Mouse (Mus musculus) embryonic facial prominence, embryonic 12.5 days (tissue): ENCODE data around the gene Antxr2. TPM values are rescaled to one million over a fixed set of nuclear protein-coding genes. Genes with fewer than 3 reads are reported as not detected.

Experiments used
- ATAC-seq: fragments of 200-750 bp; cut with Nextera tagmentation; 2 replicates; pipeline ENCODE4 v1.8.0; 2017; ENCODE audit not compliant: insufficient number of reproducible peaks, insufficient read depth, low FRiP score, low TSS enrichment
- H3K27ac ChIP-seq: fragments of 300-500 bp; sonication (generic); 2 replicates; pipeline ENCODE4 v1.5.1; 2016; ENCODE audit warnings: mild to moderate bottlenecking
- H3K27me3 ChIP-seq: fragments of 300-500 bp; sonication (generic); 2 replicates; pipeline ENCODE4 v1.6.1; 2016; ENCODE audit warnings: mild to moderate bottlenecking, moderate library complexity
- H3K36me3 ChIP-seq: fragments of 300-500 bp; sonication (generic); 2 replicates; pipeline ENCODE4 v1.6.1; 2016; ENCODE audit warnings: mild to moderate bottlenecking
- H3K4me1 ChIP-seq: fragments of 300-500 bp; sonication (generic); 2 replicates; pipeline ENCODE4 v1.6.1; 2016
- H3K4me2 ChIP-seq: fragments of 300-500 bp; sonication (generic); replicated peaks from 2 replicates; pipeline ENCODE4 v1.6.1; 2016; ENCODE audit warnings: mild to moderate bottlenecking, moderate library complexity
- H3K4me3 ChIP-seq: fragments of 300-500 bp; sonication (generic); 2 replicates; pipeline ENCODE4 v1.5.1; 2016; ENCODE audit warnings: mild to moderate bottlenecking
- H3K9ac ChIP-seq: fragments of 300-500 bp; sonication (generic); 2 replicates; pipeline ENCODE4 v1.6.1; 2016; ENCODE audit warnings: mild to moderate bottlenecking, moderate library complexity
- H3K9me3 ChIP-seq: fragments of 300-500 bp; sonication (generic); 2 replicates; pipeline ENCODE4 v1.6.1; 2016; ENCODE audit warnings: mild to moderate bottlenecking, moderate library complexity
- WGBS: fragments of 180-500 bp; shearing (Covaris S2); methylation state at CpG from one replicate; pipeline ENCODE4 v1.1.7; 2016; 5-methylcytosine and 5-hydroxymethylcytosine counted together
- polyA plus RNA-seq: library from polyadenylated mRNA; unstranded; fragments of >200 nt; fragmentation: Nextera tagmentation; extraction: Ambion mirVana; gene quantifications from 2 replicates; pipeline ENCODE4 v1.2.1, GENCODE M21; 2016

The Antxr2 gene
- polyA plus RNA-seq, 1 experiment from 2014 or later, result 21.3 TPM

DNA sequence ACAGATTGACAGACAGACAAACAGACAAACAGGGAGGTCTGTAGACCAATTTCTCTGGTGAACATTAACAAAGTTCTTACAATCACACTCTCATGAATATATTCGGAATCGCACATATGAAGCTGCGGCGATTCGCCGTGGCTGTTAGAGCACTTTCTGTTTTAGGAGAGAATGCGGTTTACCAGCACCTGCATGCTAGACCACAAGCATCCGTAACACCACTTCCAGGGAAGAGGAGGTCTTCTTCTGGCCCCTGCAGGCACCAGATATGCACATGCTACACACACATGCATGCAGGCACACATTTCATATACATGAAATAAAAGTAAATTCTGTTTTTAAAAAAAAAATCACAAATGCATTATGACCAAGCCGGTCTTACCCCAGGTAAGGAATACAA lies 47.5 kb downstream of the Antxr2 start:
- Histone ChIP-seq H3K27me3 (no peaks in the 10 kb centered on the region), H3K36me3 (peaks cover 2% of the 10 kb centered on the region; the same call in 1 of the 2 replicates), H3K9ac (no peak overlapping the region), H3K9me3 (no peaks in the 10 kb centered on the region), H3K4me1 (0 out of 2 replicates have a peak, but pooled peaks cover 3% of the 10 kb centered on the region), H3K4me3 (no peak overlapping the region), H3K4me2 (no peak overlapping the region), H3K27ac (no peak overlapping the region)
- no peak for ATAC-seq
- 95% methylated on average over 9 of the region's 9 CpGs for whole genome bisulfite sequencing

DNA sequence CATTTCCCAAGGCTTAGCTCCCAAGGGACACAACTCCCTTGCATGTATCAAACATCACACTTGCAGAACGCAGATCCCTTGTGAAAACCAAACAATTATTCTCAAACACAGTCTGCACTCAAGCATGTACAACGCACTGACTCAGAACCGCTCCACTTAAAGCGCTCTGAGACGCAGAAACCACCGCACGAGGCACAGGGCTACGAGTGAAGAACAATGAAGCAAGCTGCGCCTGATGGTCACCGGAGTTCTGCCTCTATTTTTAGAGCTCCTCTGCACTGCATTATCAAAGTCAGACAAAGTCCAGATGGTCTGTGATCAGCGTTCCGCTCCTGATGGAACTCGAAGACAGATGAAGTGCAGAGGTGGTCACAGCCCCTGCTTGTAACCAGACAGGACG lies 50.4 kb downstream of the Antxr2 start:
- ATAC-seq, result 0 out of 2 replicates have a peak, but pooled peaks have one; percentile 64
- 39% methylated on average over 14 of the region's 14 CpGs for WGBS
- no peaks in the 10 kb centered on the region for H3K27me3 ChIP-seq
- no peaks in the 10 kb centered on the region for H3K36me3 ChIP-seq
- no peak overlapping the region for H3K4me3 ChIP-seq
- 0 out of 2 replicates have a peak, but pooled peaks cover 3% of the 10 kb centered on the region for H3K4me1 ChIP-seq
- H3K4me2 ChIP-seq, result peak overlapping the region; percentile 33
- H3K9me3 ChIP-seq, result no peaks in the 10 kb centered on the region
- H3K9ac ChIP-seq, result no peak overlapping the region
- H3K27ac ChIP-seq, result no peak overlapping the region

DNA sequence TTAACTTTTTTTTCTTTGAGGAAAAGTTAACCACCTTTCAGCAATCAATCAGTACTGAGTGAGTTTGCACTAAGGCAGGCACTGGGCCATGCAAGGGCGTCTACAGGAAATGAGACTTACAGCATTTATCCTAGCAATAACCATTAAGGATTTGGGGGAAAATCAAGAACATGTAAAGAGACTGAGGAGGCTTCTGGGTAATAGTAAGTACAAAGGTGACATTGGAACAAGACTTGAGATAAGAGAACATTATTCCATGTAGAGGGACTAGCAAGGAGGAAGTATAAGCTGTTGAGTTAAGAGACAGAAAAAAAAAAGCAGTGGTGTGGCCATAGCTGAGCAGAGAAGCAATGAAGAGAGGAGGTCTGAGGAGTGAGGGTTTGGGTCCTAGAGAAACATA lies 57.5 kb downstream of the Antxr2 start:
- no peak overlapping the region for H3K4me2 ChIP-seq
- no peak for ATAC-seq
- 76% methylated on average over 1 of the region's 1 CpGs for WGBS
- H3K36me3 ChIP-seq, result no peaks in the 10 kb centered on the region
- no peaks in the 10 kb centered on the region for H3K9me3 ChIP-seq
- no peaks in the 10 kb centered on the region for H3K27me3 ChIP-seq
- no peaks in the 10 kb centered on the region for H3K4me1 ChIP-seq
- no peak overlapping the region for H3K9ac ChIP-seq
- no peak overlapping the region for H3K27ac ChIP-seq
- no peak overlapping the region for H3K4me3 ChIP-seq

DNA sequence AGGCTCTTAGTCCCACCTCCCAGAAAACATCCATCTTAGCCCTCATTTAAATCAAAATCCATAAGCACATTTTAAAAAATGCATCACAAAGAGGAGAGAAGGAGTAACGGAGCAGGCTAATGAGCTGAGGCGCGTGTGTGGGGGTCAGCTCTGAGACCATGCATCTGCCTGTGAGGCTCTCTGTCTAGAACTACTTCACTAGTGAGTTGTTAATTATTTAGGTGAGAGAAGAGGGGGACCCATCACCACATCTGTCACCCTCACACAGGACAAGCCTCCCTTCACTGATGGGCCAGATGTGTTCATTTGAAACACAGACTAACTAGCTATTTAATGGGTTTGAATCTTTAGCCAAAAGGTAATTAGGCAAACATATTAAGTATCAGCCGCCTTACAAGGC lies 58.8 kb downstream of the Antxr2 start:
- no peak for ATAC-seq
- WGBS, result 85% methylated on average over 4 of the region's 4 CpGs

DNA sequence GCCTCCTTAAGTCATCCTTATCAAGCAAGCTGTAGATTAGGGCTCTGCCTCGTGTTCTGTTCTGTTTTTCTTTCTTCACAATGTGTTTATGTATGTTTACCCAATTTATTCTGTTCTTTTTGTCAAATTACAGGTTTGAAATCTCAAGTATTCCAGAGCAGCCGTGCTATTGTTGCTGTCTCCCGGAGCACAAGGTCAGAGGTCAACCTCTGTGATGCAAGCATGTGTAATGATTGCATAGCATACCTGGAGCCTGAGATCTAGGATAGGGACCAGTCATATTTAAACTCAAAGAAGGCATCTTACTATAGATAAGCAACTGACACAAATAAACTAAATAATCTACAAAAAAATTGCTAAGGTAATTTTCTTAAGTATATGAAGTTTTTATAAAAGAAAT lies 59.6 kb downstream of the Antxr2 start:
- no peak for ATAC-seq
- Histone ChIP-seq H3K4me2 (no peak overlapping the region), H3K4me3 (no peak overlapping the region), H3K36me3 (no peaks in the 10 kb centered on the region), H3K27me3 (no peaks in the 10 kb centered on the region), H3K27ac (no peak overlapping the region), H3K9ac (no peak overlapping the region), H3K4me1 (no peaks in the 10 kb centered on the region), H3K9me3 (no peaks in the 10 kb centered on the region)
- WGBS, result 36% methylated on average over 3 of the region's 3 CpGs

More for the DNA sequence above, 58.8 kb downstream of the Antxr2 start:
- no peaks in the 10 kb centered on the region for H3K9me3 ChIP-seq
- no peak overlapping the region for H3K27ac ChIP-seq
- no peak overlapping the region for H3K4me3 ChIP-seq
- no peak overlapping the region for H3K9ac ChIP-seq
- no peaks in the 10 kb centered on the region for H3K27me3 ChIP-seq
- H3K4me1 ChIP-seq, result no peaks in the 10 kb centered on the region
- H3K36me3 ChIP-seq, result no peaks in the 10 kb centered on the region
- no peak overlapping the region for H3K4me2 ChIP-seq

DNA sequence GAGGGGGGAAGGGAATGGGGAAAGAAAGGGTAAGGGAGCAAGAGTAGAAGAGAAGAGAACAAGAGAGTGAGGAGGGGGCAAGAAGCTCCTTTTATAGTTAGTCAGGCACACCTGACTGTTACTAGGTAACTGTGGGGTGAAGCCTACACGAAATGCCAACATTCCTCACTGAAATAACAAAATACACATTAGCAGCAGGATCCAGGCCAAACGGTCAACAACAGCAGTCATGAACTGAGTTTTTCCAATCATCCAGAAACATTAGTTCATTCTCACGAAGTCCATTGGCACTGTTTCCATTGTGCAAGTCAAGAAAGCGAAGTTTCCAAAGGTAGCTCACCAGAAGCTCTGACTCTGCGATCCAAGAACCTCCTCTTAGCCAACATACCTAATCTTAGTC lies 63.8 kb downstream of the Antxr2 start:
- H3K27me3 ChIP-seq, result no peaks in the 10 kb centered on the region
- no peak for ATAC-seq
- H3K4me3 ChIP-seq, result no peak overlapping the region
- H3K4me2 ChIP-seq, result no peak overlapping the region
- H3K4me1 ChIP-seq, result no peaks in the 10 kb centered on the region
- 0 out of 2 replicates have a peak, but pooled peaks cover 3% of the 10 kb centered on the region for H3K36me3 ChIP-seq
- no peaks in the 10 kb centered on the region for H3K9me3 ChIP-seq
- 83% methylated on average over 5 of the region's 5 CpGs for WGBS
- no peak overlapping the region for H3K27ac ChIP-seq
- H3K9ac ChIP-seq, result no peak overlapping the region

DNA sequence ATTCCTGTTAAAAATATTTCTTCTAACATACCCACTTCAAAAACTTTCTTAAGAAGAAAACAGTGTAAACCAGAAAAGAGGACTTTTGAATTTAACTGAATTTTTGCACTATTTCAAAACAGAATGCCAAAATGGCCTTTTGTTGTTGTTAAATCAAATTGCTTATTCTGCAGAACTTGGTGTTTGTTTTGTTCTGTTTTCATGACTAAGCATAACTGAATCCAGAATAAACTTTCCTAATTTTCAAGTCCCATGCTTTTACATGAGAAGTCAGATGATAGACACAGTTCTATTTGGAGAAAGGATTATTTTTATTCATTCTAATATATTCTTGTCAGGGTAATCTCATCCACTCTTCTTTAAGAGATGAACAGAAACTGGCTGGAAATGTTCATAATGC lies 64.7 kb downstream of the Antxr2 start:
- Histone ChIP-seq H3K4me2 (no peak overlapping the region), H3K9me3 (no peaks in the 10 kb centered on the region), H3K4me3 (no peak overlapping the region), H3K27me3 (no peaks in the 10 kb centered on the region), H3K27ac (no peak overlapping the region), H3K9ac (no peak overlapping the region), H3K4me1 (no peaks in the 10 kb centered on the region), H3K36me3 (0 out of 2 replicates have a peak, but pooled peaks cover 3% of the 10 kb centered on the region)
- ATAC-seq, result no peak

DNA sequence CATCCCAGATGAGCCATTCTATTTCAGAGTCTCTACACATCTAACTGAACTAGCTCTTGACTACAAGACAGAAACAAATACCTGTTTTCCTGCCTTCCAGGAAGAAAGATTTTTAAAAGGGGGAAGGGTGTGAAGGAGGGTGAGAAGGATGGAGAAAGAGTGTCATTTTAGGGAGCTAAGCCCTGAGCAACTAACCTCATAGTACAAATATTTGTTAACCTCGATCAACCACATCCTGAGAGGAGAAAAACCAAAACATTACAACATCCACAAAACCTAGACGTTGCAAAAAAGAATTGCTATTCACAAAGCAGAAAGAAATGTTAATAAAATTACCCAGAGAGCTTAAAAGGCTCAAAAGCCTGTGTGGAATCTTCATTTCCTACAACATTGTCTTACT lies 66.4 kb downstream of the Antxr2 start:
- no peak overlapping the region for H3K4me3 ChIP-seq
- no peaks in the 10 kb centered on the region for H3K27me3 ChIP-seq
- H3K9ac ChIP-seq, result no peak overlapping the region
- H3K9me3 ChIP-seq, result no peaks in the 10 kb centered on the region
- H3K36me3 ChIP-seq, result 0 out of 2 replicates have a peak, but pooled peaks cover 3% of the 10 kb centered on the region
- H3K4me1 ChIP-seq, result no peaks in the 10 kb centered on the region
- 78% methylated on average over 2 of the region's 2 CpGs for WGBS
- ATAC-seq, result no peak
- no peak overlapping the region for H3K27ac ChIP-seq
- H3K4me2 ChIP-seq, result no peak overlapping the region

DNA sequence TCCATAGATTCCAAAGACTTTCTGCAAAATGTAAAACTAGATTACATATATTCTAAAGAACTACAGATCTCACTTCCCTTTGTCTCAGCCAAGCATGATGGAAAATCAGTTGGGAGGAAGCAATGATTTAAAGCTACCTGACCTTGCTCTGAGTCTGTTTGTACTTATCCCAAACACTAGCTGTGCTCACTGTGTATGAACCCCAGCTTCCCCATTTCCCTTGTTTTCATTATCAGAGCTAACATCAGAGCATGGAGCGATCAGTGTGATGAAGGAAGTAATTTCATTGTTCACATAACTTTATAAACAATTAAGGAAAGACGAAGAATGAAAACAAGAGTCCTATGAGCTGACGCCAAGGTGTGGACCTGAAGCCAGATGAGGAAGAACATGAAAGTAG lies 68.3 kb downstream of the Antxr2 start:
- Histone ChIP-seq H3K27me3 (no peaks in the 10 kb centered on the region), H3K9ac (no peak overlapping the region), H3K4me3 (no peak overlapping the region), H3K4me1 (no peaks in the 10 kb centered on the region), H3K36me3 (0 out of 2 replicates have a peak, but pooled peaks cover 3% of the 10 kb centered on the region), H3K9me3 (no peaks in the 10 kb centered on the region), H3K4me2 (no peak overlapping the region), H3K27ac (no peak overlapping the region)
- no peak for ATAC-seq
- WGBS, result 90% methylated on average over 3 of the region's 3 CpGs

DNA sequence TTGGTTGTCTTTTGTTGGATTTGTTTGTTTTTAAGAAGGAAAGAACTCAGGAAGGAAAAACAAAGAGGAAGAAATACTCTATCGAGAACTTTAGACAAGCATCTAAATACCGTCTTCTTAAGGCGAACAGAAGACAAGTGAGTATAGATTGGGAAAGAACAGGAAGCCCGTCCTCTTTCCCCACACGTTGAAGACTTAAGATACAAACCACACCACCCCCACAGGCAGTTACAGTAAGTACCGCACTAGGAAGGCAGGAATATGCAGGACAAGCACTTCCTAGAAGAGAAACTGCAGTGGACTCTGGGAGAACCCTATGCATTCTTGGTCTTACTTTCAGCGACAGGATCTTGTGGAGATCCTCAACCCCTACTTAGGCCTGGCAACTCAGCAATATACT lies 69.1 kb downstream of the Antxr2 start:
- Histone ChIP-seq H3K4me1 (no peaks in the 10 kb centered on the region), H3K27me3 (no peaks in the 10 kb centered on the region), H3K9ac (no peak overlapping the region), H3K36me3 (0 out of 2 replicates have a peak, but pooled peaks cover 3% of the 10 kb centered on the region), H3K4me3 (no peak overlapping the region), H3K27ac (no peak overlapping the region), H3K4me2 (no peak overlapping the region), H3K9me3 (no peaks in the 10 kb centered on the region)
- ATAC-seq, result no peak
- WGBS, result 87% methylated on average over 7 of the region's 7 CpGs

DNA sequence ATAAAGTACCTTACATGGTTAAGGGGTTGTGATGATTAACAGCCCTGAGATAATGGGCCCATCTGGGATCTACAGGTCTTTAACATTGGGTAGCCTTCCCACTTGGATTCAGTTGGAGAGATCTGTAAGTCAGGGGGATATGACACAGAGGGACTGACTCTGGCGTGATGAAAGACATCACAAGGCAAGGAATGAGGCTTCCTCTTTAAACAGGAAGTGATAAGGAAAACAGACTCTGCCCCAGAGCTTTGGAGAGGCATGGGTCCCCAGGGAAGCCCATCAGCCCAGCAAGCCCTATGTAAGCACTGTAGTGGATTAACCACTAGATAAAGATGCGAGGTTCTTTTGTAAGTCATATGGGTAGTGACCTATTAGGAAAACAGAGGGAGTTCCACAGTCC lies 71.2 kb downstream of the Antxr2 start:
- WGBS, result 59% methylated on average over 2 of the region's 2 CpGs
- Histone ChIP-seq H3K36me3 (0 out of 2 replicates have a peak, but pooled peaks cover 3% of the 10 kb centered on the region), H3K27me3 (no peaks in the 10 kb centered on the region), H3K4me2 (no peak overlapping the region), H3K4me3 (no peak overlapping the region), H3K9ac (no peak overlapping the region), H3K27ac (no peak overlapping the region), H3K4me1 (no peaks in the 10 kb centered on the region), H3K9me3 (no peaks in the 10 kb centered on the region)
- no peak for ATAC-seq

DNA sequence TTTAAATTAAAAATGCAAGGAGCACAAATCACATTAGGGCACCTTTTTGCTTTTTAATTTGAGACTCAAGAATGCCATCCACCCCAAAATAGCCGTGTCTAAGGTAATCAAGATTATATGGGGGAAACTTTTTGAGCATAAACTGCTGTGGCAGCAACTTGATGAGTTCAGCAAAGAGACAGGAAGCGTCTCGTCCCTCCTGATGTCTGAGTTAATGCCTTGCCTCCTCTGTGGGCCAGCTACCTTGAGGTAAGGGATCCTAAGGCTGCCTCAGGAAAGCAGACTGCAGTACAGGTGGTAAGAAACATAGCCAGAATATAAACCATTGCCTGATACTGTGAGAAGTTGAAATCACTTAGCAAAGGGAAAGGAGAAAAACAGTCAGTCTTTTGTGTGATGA lies 71.8 kb downstream of the Antxr2 start:
- Histone ChIP-seq H3K4me3 (no peak overlapping the region), H3K4me2 (no peak overlapping the region), H3K36me3 (0 out of 2 replicates have a peak, but pooled peaks cover 3% of the 10 kb centered on the region), H3K9ac (no peak overlapping the region), H3K9me3 (no peaks in the 10 kb centered on the region), H3K4me1 (no peaks in the 10 kb centered on the region), H3K27me3 (no peaks in the 10 kb centered on the region), H3K27ac (no peak overlapping the region)
- ATAC-seq, result no peak
- 65% methylated on average over 3 of the region's 3 CpGs for WGBS

DNA sequence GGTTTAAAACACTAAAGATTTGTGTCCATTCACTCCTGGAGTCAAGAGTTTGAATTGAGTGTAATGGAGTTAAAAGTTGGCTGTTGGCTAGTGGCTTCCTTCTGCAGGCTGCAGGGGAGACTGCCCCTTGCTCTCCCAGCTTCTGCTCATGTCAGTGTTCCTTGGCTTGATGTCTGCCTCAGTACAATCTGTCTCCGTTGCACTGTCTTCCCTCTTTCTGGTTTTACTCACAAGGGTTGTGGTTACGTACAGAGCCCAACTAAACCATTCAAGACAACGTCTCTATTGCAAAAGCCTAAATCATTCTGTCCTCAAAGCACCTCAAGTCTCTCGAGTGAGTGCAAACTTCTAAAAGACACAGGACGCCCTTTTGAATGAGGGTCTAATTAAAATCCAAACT lies 73.3 kb downstream of the Antxr2 start:
- Histone ChIP-seq H3K4me3 (no peak overlapping the region), H3K4me2 (no peak overlapping the region), H3K27ac (no peak overlapping the region), H3K9me3 (no peaks in the 10 kb centered on the region), H3K4me1 (no peaks in the 10 kb centered on the region), H3K9ac (no peak overlapping the region), H3K27me3 (no peaks in the 10 kb centered on the region), H3K36me3 (no peaks in the 10 kb centered on the region)
- 88% methylated on average over 5 of the region's 5 CpGs for WGBS
- ATAC-seq, result no peak
